Mouse (Mus musculus): ENCODE data around the gene Gm44511.

DNA sequence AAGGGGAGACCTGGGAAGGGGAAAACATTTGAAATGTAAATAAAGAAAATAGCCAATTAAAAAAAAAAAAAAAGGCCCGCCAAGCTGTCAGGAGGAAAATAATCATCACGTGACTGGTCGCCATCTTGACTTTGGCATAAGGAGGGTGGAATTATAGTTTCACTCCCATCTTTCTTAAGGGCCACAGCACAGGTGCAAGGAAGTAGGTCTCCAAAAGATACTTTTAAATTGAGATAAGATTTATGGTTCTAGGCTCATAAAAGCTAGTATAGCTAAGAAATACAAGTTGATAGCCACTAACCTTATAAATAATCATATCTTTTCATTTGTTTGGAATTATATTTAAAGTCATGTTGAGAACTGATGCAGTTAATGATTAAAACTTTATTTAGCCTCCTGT, 28.8 kb upstream of the Gm44511 start:
- TF ChIP-seq EP300 (IDR thresholded peaks at IDR 0.05; ENCODE audit: low read depth) = no peak
- TF ChIP-seq CTCF (IDR thresholded peaks at IDR 0.05; ENCODE audit: low read depth) = no peak

Data from liver, postnatal 0 days (tissue).